Mouse (Mus musculus) heart, embryonic 16.5 days (tissue): ENCODE data around the gene Cemip2. TPM values are rescaled to one million over a fixed set of nuclear protein-coding genes. Genes with fewer than 3 reads are reported as not detected.
A peak's percentile ranks its signal among the peaks of the same experiment; 100 is the strongest.

Experiments used
- ATAC-seq: fragments of 200-750 bp; cut with Nextera tagmentation; replicated peaks from 2 replicates; pipeline ENCODE4 v1.8.0; 2017; ENCODE audit warnings: moderate number of reproducible peaks; ENCODE audit not compliant: insufficient read depth, low FRiP score; ENCODE audit errors: extremely low read depth
- H3K27ac ChIP-seq: fragments of 300-500 bp; sonication (generic); 2 replicates; pipeline ENCODE4 v1.5.1; 2014; ENCODE audit warnings: mild to moderate bottlenecking, low read length, control low read depth, moderate library complexity
- H3K27me3 ChIP-seq: fragments of 300-500 bp; sonication (generic); 2 replicates; pipeline ENCODE4 v1.6.1; 2014; ENCODE audit warnings: low read length, mixed read lengths; ENCODE audit not compliant: control insufficient read depth, insufficient read depth
- H3K36me3 ChIP-seq: fragments of 300-500 bp; sonication (generic); 2 replicates; pipeline ENCODE4 v1.6.1; 2014; ENCODE audit not compliant: control insufficient read depth, insufficient read depth
- H3K4me1 ChIP-seq: fragments of 300-500 bp; sonication (generic); 2 replicates; pipeline ENCODE4 v1.6.1; 2014; ENCODE audit warnings: low read length, mixed read lengths; ENCODE audit not compliant: control insufficient read depth, insufficient read depth
- H3K4me2 ChIP-seq: fragments of 300-500 bp; sonication (generic); 2 replicates; pipeline ENCODE4 v1.6.1; 2014; ENCODE audit warnings: low read depth, mild to moderate bottlenecking, control low read depth, low read length
- H3K4me3 ChIP-seq: fragments of 300-500 bp; sonication (generic); 2 replicates; pipeline ENCODE4 v1.5.1; 2014; ENCODE audit warnings: mild to moderate bottlenecking, control low read depth, low read length
- H3K9ac ChIP-seq: fragments of 300-500 bp; sonication (generic); 2 replicates; pipeline ENCODE4 v1.6.1; 2014; ENCODE audit warnings: low read length, control low read depth
- H3K9me3 ChIP-seq: fragments of 300-500 bp; sonication (generic); replicated peaks from 2 replicates; pipeline ENCODE4 v1.6.1; 2016; ENCODE audit warnings: low read length; ENCODE audit not compliant: control insufficient read depth
- WGBS: fragments of 180-500 bp; shearing (Covaris S2); extraction: QIAGEN DNeasy Blood & Tissue Kit; methylation state at CpG from one replicate; pipeline ENCODE4 v1.1.7; 2014; 5-methylcytosine and 5-hydroxymethylcytosine counted together
- polyA plus RNA-seq: library from polyadenylated mRNA; unstranded; fragments of >200 nt; fragmentation: Nextera tagmentation; extraction: Ambion mirVana; gene quantifications from 2 replicates; pipeline ENCODE4 v1.2.1, GENCODE M21; 2015

Cemip2 gene
- polyA plus RNA-seq, 1 experiment from 2014 or later: 36.4 TPM

- H3K27me3 ChIP-seq: no peaks in the 10 kb centered on the region
- no peak for ATAC-seq
- H3K9ac ChIP-seq: no peak overlapping the region
- H3K9me3 ChIP-seq: no peaks in the 10 kb centered on the region
- H3K4me1 ChIP-seq: peaks cover 11% of the 10 kb centered on the region
- no peaks in the 10 kb centered on the region for H3K36me3 ChIP-seq
- H3K27ac ChIP-seq: no peak overlapping the region
- 91% methylated on average over 1 of the region's 1 CpGs for WGBS
- H3K4me3 ChIP-seq: no peak overlapping the region
- H3K4me2 ChIP-seq: no peak overlapping the region
These were observed 6.6 kb upstream of the Cemip2 start for GRCm38 (mm10) chr19:21771586-21771985.

- Histone ChIP-seq H3K27me3 (no peaks in the 10 kb centered on the region), H3K9ac (no peak overlapping the region), H3K4me1 (peaks cover 21% of the 10 kb centered on the region), H3K4me3 (no peak overlapping the region), H3K27ac (no peak overlapping the region), H3K9me3 (no peaks in the 10 kb centered on the region), H3K4me2 (no peak overlapping the region), H3K36me3 (no peaks in the 10 kb centered on the region)
- ATAC-seq: no peak
- 31% methylated on average over 6 of the region's 6 CpGs for WGBS
These were observed 4.5 kb upstream of the Cemip2 start for GRCm38 (mm10) chr19:21773621-21774020.

GRCm38 (mm10) chr19:21775629-21776028 lies 2.5 kb upstream of the Cemip2 start:
- H3K4me3 ChIP-seq: no peak overlapping the region
- H3K4me1 ChIP-seq: peaks cover 28% of the 10 kb centered on the region
- H3K4me2 ChIP-seq: no peak overlapping the region
- ATAC-seq: no peak
- WGBS: 53% methylated on average over 4 of the region's 4 CpGs
- H3K9ac ChIP-seq: no peak overlapping the region
- H3K27me3 ChIP-seq: no peaks in the 10 kb centered on the region
- H3K36me3 ChIP-seq: no peaks in the 10 kb centered on the region
- H3K27ac ChIP-seq: peak overlapping the region; percentile 39
- no peaks in the 10 kb centered on the region for H3K9me3 ChIP-seq

- WGBS: 58% methylated on average over 3 of the region's 3 CpGs
These were observed 1.5 kb upstream of the Cemip2 start for GRCm38 (mm10) chr19:21776671-21777070.

GRCm38 (mm10) chr19:21777171-21777731 lies 891 bp upstream of the Cemip2 start:
- ATAC-seq: 0 out of 2 replicates have a peak, but pooled peaks have one; percentile 8
- Histone ChIP-seq H3K4me3 (peak overlapping the region; percentile 64; the same call in 1 of the 2 replicates), H3K36me3 (no peaks in the 10 kb centered on the region; the same call in 1 of the 2 replicates), H3K4me1 (peaks cover 45% of the 10 kb centered on the region), H3K27ac (peak overlapping the region; percentile 30; the same call in 1 of the 2 replicates), H3K9me3 (no peaks in the 10 kb centered on the region), H3K27me3 (no peaks in the 10 kb centered on the region), H3K9ac (no peak overlapping the region), H3K4me2 (peak overlapping the region; percentile 71)
- 27% methylated on average over 20 of the region's 20 CpGs for WGBS

More at GRCm38 (mm10) chr19:21776671-21777070, 1.5 kb upstream of the Cemip2 start:
- Histone ChIP-seq H3K27me3 (no peaks in the 10 kb centered on the region), H3K9ac (no peak overlapping the region), H3K36me3 (no peaks in the 10 kb centered on the region; the same call in 1 of the 2 replicates), H3K4me3 (no peak overlapping the region), H3K4me2 (no peak overlapping the region), H3K4me1 (peaks cover 39% of the 10 kb centered on the region), H3K9me3 (no peaks in the 10 kb centered on the region), H3K27ac (no peak overlapping the region)
- no peak for ATAC-seq

GRCm38 (mm10) chr19:21779106-21779505 lies 964 bp downstream of the Cemip2 start:
- H3K9ac ChIP-seq: peak overlapping the region; percentile 77
- no peaks in the 10 kb centered on the region for H3K9me3 ChIP-seq
- peak overlapping the region; percentile 78 for H3K27ac ChIP-seq
- peak overlapping the region; percentile 71 for H3K4me2 ChIP-seq
- no peak for ATAC-seq
- no peaks in the 10 kb centered on the region for H3K27me3 ChIP-seq
- H3K36me3 ChIP-seq: no peaks in the 10 kb centered on the region; the same call in 1 of the 2 replicates
- H3K4me1 ChIP-seq: peaks cover 53% of the 10 kb centered on the region
- peak overlapping the region; percentile 64 for H3K4me3 ChIP-seq
- WGBS: 2% methylated on average over 11 of the region's 11 CpGs

- peak overlapping the region; percentile 64 for H3K4me3 ChIP-seq
- no peak overlapping the region; the same call in 1 of the 2 replicates for H3K27ac ChIP-seq
- no peak for ATAC-seq
- H3K9me3 ChIP-seq: no peaks in the 10 kb centered on the region
- H3K4me1 ChIP-seq: peaks cover 63% of the 10 kb centered on the region
- WGBS: 49% methylated on average over 8 of the region's 8 CpGs
- peak overlapping the region; percentile 56; the same call in 1 of the 2 replicates for H3K9ac ChIP-seq
- no peaks in the 10 kb centered on the region; the same call in 1 of the 2 replicates for H3K36me3 ChIP-seq
- no peaks in the 10 kb centered on the region for H3K27me3 ChIP-seq
- peak overlapping the region; percentile 71 for H3K4me2 ChIP-seq
These were observed 2.5 kb downstream of the Cemip2 start for GRCm38 (mm10) chr19:21780663-21781062.

- Histone ChIP-seq H3K4me2 (peak overlapping the region; percentile 71), H3K36me3 (no peaks in the 10 kb centered on the region; the same call in 1 of the 2 replicates), H3K9ac (peak overlapping the region; percentile 38), H3K4me1 (peaks cover 59% of the 10 kb centered on the region), H3K9me3 (no peaks in the 10 kb centered on the region), H3K27ac (peak overlapping the region; percentile 64), H3K27me3 (no peaks in the 10 kb centered on the region), H3K4me3 (peak overlapping the region; percentile 64)
- WGBS: 56% methylated on average over 7 of the region's 7 CpGs
- no peak for ATAC-seq
These were observed 3.1 kb downstream of the Cemip2 start for GRCm38 (mm10) chr19:21781066-21781786.
